Mouse (Mus musculus) lung, embryonic 14.5 days (tissue): ENCODE measurements around the gene Ptprm. TPM values are rescaled to one million over a fixed set of nuclear protein-coding genes. Genes with fewer than 3 reads are reported as not detected.

ENCODE experiments used
- ATAC-seq: fragments of 200-750 bp; cut with Nextera tagmentation; 2 replicates; pipeline ENCODE4 v1.8.0; 2017; ENCODE audit warnings: mild to moderate bottlenecking, moderate TSS enrichment, moderate library complexity; ENCODE audit not compliant: insufficient read depth
- DNase-seq: peaks from one replicate; pipeline ENCODE4 v3.0.0-alpha.2; 2015
- H3K27ac ChIP-seq: fragments of 300-500 bp; sonication (generic); 2 replicates; pipeline ENCODE4 v1.5.1; 2014; ENCODE audit warnings: low read depth, mild to moderate bottlenecking, moderate library complexity
- H3K27me3 ChIP-seq: fragments of 300-500 bp; sonication (generic); 2 replicates; pipeline ENCODE4 v1.6.1; 2014; ENCODE audit warnings: low read length, control low read depth; ENCODE audit not compliant: insufficient read depth
- H3K36me3 ChIP-seq: fragments of 300-500 bp; sonication (generic); 2 replicates; pipeline ENCODE4 v1.6.1; 2014; ENCODE audit warnings: control low read depth; ENCODE audit not compliant: insufficient read depth
- H3K4me1 ChIP-seq: fragments of 300-500 bp; sonication (generic); 2 replicates; pipeline ENCODE4 v1.6.1; 2014; ENCODE audit warnings: antibody characterized with exemption, control low read depth; ENCODE audit not compliant: insufficient read depth
- H3K4me2 ChIP-seq: fragments of 300-500 bp; sonication (generic); 2 replicates; pipeline ENCODE4 v1.6.1; 2014; ENCODE audit warnings: mild to moderate bottlenecking
- H3K4me3 ChIP-seq: fragments of 300-500 bp; sonication (generic); 2 replicates; pipeline ENCODE4 v1.5.1; 2014; ENCODE audit warnings: low read depth, low read length
- H3K9ac ChIP-seq: fragments of 300-500 bp; sonication (generic); 2 replicates; pipeline ENCODE4 v1.6.1; 2014
- H3K9me3 ChIP-seq: fragments of 300-500 bp; sonication (generic); 2 replicates; pipeline ENCODE4 v1.6.1; 2016; ENCODE audit warnings: low read depth, low read length, control low read depth
- CTCF ChIP-seq: IDR thresholded peaks from 2 replicates; pipeline ENCODE4 v1.5.1; 2016; ENCODE audit warnings: antibody characterized with exemption, low read depth
- WGBS: fragments of 180-500 bp; shearing (Covaris S2); extraction: QIAGEN DNeasy Blood & Tissue Kit; methylation state at CpG from one replicate; pipeline ENCODE4 v1.1.7; 2014; 5-methylcytosine and 5-hydroxymethylcytosine counted together
- polyA plus RNA-seq: library from polyadenylated mRNA; unstranded; fragments of >200 nt; fragmentation: Nextera tagmentation; extraction: Ambion mirVana; gene quantifications from 2 replicates; pipeline ENCODE4 v1.2.1, GENCODE M21; 2014

The Ptprm gene
- polyA plus RNA-seq, 1 experiment from 2014 or later: 45.4 TPM

DNA sequence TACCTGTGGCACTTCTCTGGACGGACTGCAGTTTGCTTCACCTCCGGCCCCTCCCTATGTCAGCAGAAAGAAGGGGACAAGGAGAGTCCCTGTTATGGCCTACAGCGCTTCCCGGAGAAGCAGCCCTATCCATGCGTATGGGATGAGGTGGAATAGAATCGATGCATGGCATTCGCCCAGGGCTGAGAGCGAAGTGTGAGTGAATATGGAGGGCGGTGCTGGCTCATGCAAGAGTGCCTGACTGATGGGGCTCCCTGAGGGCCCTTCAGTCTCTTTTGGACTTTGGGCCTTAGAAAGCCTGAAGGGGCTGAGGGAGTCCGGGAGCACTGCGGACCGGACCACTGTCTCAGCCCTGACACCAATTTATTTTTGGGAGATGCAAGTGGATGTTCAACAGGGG, 656.6 kb downstream of the Ptprm start:
- Histone ChIP-seq H3K36me3 (no peaks in the 10 kb centered on the region), H3K27me3 (no peaks in the 10 kb centered on the region), H3K4me1 (peaks cover 11% of the 10 kb centered on the region; the same call in 1 of the 2 replicates), H3K4me2 (no peak overlapping the region; the same call in 1 of the 2 replicates), H3K9ac (no peak overlapping the region), H3K4me3 (no peak overlapping the region), H3K9me3 (no peaks in the 10 kb centered on the region), H3K27ac (peak overlapping the region; percentile 83)
- DNase-seq (no peak), ATAC-seq (no peak)
- TF ChIP-seq CTCF: no peak
- 70% methylated on average over 12 of the region's 12 CpGs for WGBS

DNA sequence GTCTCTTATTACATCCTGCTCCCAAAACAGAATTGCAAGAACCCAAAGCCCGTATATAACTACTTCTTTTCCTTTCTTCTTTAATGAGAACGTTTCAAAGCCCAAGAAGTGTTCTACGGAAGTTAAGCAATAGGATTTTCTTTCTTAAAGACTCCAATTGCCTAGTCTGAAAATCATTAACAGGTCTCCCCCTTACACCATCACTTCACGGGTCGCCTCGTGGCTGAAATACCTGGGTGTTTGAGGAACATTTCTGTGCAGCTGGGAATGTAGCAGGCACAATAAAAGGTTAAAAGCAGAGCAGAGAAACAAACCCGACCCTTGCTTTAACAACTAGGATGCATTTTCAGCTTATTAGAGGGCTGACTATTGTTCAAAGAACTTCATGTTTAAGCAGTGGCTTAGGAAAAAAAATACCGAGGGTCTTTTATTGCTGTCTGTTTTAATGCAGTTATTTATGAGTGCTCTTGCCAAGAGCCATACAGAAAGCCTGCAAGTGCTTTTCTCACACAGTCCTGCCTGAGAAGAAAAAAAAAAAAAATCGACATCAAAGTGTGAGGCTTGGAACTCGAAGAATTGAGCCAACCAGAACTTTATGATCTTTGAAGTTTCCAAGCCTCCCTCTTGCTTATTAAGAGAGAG, 657.6 kb downstream of the Ptprm start:
- Histone ChIP-seq H3K27me3 (no peaks in the 10 kb centered on the region), H3K4me3 (no peak overlapping the region), H3K9me3 (no peaks in the 10 kb centered on the region), H3K36me3 (no peaks in the 10 kb centered on the region), H3K27ac (peak overlapping the region; percentile 83), H3K4me1 (peaks cover 11% of the 10 kb centered on the region; the same call in 1 of the 2 replicates), H3K4me2 (no peak overlapping the region), H3K9ac (no peak overlapping the region)
- ATAC-seq: no peak
- peak; percentile 57 for DNase-seq
- WGBS: 42% methylated on average over 10 of the region's 10 CpGs
- no peak for TF ChIP-seq CTCF

DNA sequence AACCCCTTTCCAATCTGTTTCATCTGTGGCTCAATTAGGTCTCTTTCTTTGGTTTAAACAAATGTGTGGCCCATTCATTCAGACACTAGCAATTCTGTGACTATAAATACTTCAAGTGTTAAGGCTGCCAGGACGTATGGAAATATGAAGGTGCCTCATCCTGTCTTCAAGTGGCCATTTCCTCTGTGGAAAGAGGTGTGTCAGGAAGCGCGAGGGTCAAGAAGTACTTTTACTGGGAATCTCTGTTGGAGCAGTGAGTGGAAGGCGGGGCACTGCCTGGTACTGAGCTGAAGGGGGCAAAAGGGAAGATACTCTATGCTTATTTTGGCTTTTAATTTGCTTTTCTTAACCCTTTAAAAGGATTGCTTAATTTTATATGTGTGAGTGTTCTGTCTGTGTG, 659.9 kb downstream of the Ptprm start:
- Histone ChIP-seq H3K36me3 (peaks cover 4% of the 10 kb centered on the region; the same call in 1 of the 2 replicates), H3K4me3 (no peak overlapping the region), H3K9ac (no peak overlapping the region), H3K27ac (peak overlapping the region; percentile 88), H3K4me1 (peaks cover 11% of the 10 kb centered on the region; the same call in 1 of the 2 replicates), H3K4me2 (no peak overlapping the region; the same call in 1 of the 2 replicates), H3K27me3 (no peaks in the 10 kb centered on the region), H3K9me3 (no peaks in the 10 kb centered on the region)
- ATAC-seq: peak; percentile 75
- peak; percentile 64 for DNase-seq
- 57% methylated on average over 4 of the region's 4 CpGs for WGBS
- TF ChIP-seq CTCF: no peak

DNA sequence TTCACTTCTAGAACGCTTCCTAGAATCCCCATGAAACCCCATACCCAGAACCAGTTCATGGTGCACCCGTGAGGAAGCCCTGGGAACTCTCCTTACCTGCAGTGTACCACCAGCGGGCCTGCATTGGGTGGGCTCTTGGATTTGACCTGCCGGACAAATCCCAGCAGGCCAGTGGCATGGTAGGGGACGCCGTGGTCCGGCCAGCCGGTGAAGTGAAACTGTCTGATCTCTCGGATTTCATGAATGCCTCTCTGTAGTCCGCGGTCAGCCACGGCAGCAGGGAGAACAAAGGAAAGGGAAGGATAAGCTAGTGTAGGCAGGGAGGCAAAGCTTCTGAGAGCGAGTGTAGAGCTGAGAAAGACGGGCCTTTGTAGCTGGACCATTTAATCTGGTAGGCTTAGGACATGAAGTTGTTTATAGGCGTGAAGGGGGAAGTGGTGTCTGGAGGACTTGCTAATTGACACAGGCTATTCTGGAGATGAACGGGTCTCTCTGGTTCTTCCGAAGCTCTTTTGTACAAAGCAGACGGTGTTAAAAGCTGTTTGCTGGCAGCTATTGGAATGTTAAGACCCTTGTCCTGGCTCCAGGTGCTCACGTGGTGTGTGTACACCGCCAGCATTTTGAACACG, 660.5 kb downstream of the Ptprm start:
- H3K36me3 ChIP-seq: peaks cover 4% of the 10 kb centered on the region; the same call in 1 of the 2 replicates
- DNase-seq (peak; percentile 46), ATAC-seq (peak; percentile 36; the same call in 1 of the 2 replicates)
- H3K27ac ChIP-seq: peak overlapping the region; percentile 88
- H3K9me3 ChIP-seq: no peaks in the 10 kb centered on the region
- 55% methylated on average over 21 of the region's 21 CpGs for WGBS
- peaks cover 11% of the 10 kb centered on the region; the same call in 1 of the 2 replicates for H3K4me1 ChIP-seq
- H3K9ac ChIP-seq: 0 out of 2 replicates have a peak overlapping the region, but pooled peaks have one; percentile 0
- no peak for TF ChIP-seq CTCF
- H3K4me2 ChIP-seq: peak overlapping the region; percentile 36
- peak overlapping the region; percentile 15; the same call in 1 of the 2 replicates for H3K4me3 ChIP-seq
- no peaks in the 10 kb centered on the region for H3K27me3 ChIP-seq

DNA sequence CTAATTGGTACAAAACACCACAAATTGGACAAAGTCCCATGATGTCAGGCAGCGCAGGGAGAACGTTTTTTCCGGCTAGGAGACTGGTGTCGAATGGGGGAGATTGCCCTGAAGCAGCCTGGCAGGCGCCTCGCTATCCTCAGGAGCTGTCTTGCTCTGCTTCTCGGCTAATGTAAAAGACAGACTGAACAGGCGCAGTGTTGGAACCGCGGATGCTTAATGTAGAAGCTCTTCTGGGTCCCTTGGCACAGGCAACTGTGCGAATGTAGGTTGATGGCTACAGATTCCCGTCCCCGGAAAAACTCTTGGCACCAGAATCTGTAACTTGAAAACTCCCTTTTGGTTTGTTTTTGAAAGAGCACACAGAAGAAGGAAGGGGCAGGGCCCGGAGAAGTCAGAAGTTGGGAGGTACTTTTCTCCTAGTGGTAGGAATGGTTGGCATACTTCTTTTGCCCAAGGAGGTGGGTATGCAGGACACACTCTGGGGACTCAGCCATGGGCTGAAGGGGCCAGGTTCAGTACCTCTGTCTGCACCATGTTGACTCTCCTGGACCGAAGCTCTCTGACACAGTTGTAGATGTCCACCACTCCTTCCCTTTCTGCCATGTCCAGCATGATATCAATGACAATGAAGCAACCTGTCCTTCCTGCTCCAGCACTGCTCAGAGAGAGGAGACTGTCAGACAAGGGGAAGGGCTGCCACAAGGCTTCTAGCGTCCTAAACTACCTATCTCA, 661.1 kb downstream of the Ptprm start:
- H3K9ac ChIP-seq: 0 out of 2 replicates have a peak overlapping the region, but pooled peaks have one; percentile 0
- peak overlapping the region; percentile 36 for H3K4me2 ChIP-seq

DNA sequence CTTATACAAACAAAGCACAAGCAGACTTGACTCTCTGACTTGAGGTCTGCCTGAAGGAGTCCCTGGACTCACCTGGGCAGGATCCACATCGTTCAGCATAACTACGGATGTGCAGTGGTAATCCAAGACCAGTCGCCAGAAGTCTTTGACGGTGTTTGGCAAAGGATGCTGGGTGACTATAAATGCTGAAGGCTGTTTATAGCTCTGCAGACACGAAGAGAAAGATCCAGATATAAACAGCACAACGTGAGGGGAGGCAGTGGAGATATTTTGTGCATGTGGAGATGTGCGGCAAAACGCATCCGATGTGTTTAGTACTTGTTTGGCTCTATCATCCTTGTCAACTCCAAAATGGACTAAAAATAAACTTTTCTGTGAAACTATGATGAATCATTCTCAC, 666.1 kb downstream of the Ptprm start:
- no peak for TF ChIP-seq CTCF
- DNase-seq (no peak), ATAC-seq (no peak)
- H3K27ac ChIP-seq: no peak overlapping the region
- no peaks in the 10 kb centered on the region for H3K9me3 ChIP-seq
- WGBS: 67% methylated on average over 9 of the region's 9 CpGs
- H3K9ac ChIP-seq: no peak overlapping the region
- no peaks in the 10 kb centered on the region for H3K4me1 ChIP-seq
- no peak overlapping the region for H3K4me3 ChIP-seq
- no peak overlapping the region for H3K4me2 ChIP-seq
- H3K27me3 ChIP-seq: no peaks in the 10 kb centered on the region
- H3K36me3 ChIP-seq: peaks cover 16% of the 10 kb centered on the region; the same call in 1 of the 2 replicates

More for the DNA sequence above, 661.1 kb downstream of the Ptprm start:
- ATAC-seq (no peak), DNase-seq (no peak)
- no peaks in the 10 kb centered on the region for H3K9me3 ChIP-seq
- H3K36me3 ChIP-seq: peaks cover 6% of the 10 kb centered on the region; the same call in 1 of the 2 replicates
- no peaks in the 10 kb centered on the region for H3K27me3 ChIP-seq
- peaks cover 11% of the 10 kb centered on the region; the same call in 1 of the 2 replicates for H3K4me1 ChIP-seq
- TF ChIP-seq CTCF: peak; percentile 25; the same call in 1 of the 2 replicates
- 82% methylated on average over 16 of the region's 16 CpGs for WGBS
- H3K27ac ChIP-seq: peak overlapping the region; percentile 88
- H3K4me3 ChIP-seq: peak overlapping the region; percentile 15; the same call in 1 of the 2 replicates
